Mouse (Mus musculus): ENCODE results near the gene Setmar. TPM values are rescaled to one million over a fixed set of nuclear protein-coding genes. Genes with fewer than 3 reads are reported as not detected.

The Setmar gene
- polyA plus RNA-seq (2017; shearing (Covaris generic)): 3.2 TPM

GRCm38 (mm10) chr6:108064918-108065526 is at the start of gene Setmar:
Gene Setmar, plus strand, starts transcription at chr6:108065045.

Other genes with a start within 250 kb of the Setmar start
- 13.9 TPM for gene Sumf1, start 120.5 kb downstream of the Setmar start, polyA plus RNA-seq (2017; shearing (Covaris generic))
- gene Itpr1, start 148.1 kb downstream of the Setmar start, polyA plus RNA-seq (2017; shearing (Covaris generic)): 31.2 TPM